Mouse (Mus musculus) cortical plate, adult 2 months (tissue): ENCODE results near the gene Kif4.
A peak's percentile ranks its signal among the peaks of the same experiment; 100 is the strongest.

Experiments
- CTCF ChIP-seq: fragments of 200-500 bp; IDR thresholded peaks from 2 replicates; pipeline ENCODE4 v1.5.1; 2011; ENCODE audit warnings: mild to moderate bottlenecking, control low read depth, low read length; ENCODE audit not compliant: insufficient read depth; ENCODE audit errors: extremely low read depth
- POLR2A ChIP-seq: fragments of 200-500 bp; IDR thresholded peaks from 2 replicates; pipeline ENCODE4 v1.6.1; 2011; ENCODE audit warnings: mild to moderate bottlenecking, low read length, control low read depth; ENCODE audit not compliant: insufficient read depth; ENCODE audit errors: extremely low read depth

GRCm38 (mm10) chrX:100776494-100776893 lies 151.0 kb downstream of the Kif4 start:
- TF ChIP-seq POLR2A, result no peak
- TF ChIP-seq CTCF, result peak; percentile 53; the same call in 1 of the 2 replicates
